Mouse (Mus musculus): ENCODE data around the gene Bend3. TPM values are rescaled to one million over a fixed set of nuclear protein-coding genes. Genes with fewer than 3 reads are reported as not detected.

Bend3 gene
- 1.5 and 1.7 TPM in 2 replicates for polyA plus RNA-seq (2015; fragmentation: Nextera tagmentation; extraction: Ambion mirVana)

GRCm38 (mm10) chr10:43478751-43479435 is at the start of gene Bend3:
Gene Bend3 (plus strand): TSS chr10:43478831.

GRCm38 (mm10) chr10:43523931-43524330 is 45.3 kb downstream of the Bend3 start, which contains the start of gene Gm9803:
Gene Gm9803 (plus strand): TSS chr10:43524084.

GRCm38 (mm10) chr10:43540442-43541152 is 62.0 kb downstream of the Bend3 start, which contains the start of gene 1700021F05Rik:
Gene 1700021F05Rik (minus strand): TSS chr10:43540994.

Other genes with a start within 250 kb of the Bend3 start
- 36.7 and 43.2 TPM in 2 replicates for gene Gm9803, start 45.3 kb downstream of the Bend3 start, polyA plus RNA-seq (2015; fragmentation: Nextera tagmentation; extraction: Ambion mirVana)
- gene 1700021F05Rik, start 62.2 kb downstream of the Bend3 start, polyA plus RNA-seq (2015; fragmentation: Nextera tagmentation; extraction: Ambion mirVana), result 71.2 and 88.5 TPM in 2 replicates
- gene Cd24a, start 99.5 kb downstream of the Bend3 start, polyA plus RNA-seq (2015; fragmentation: Nextera tagmentation; extraction: Ambion mirVana), result 125 and 182 TPM in 2 replicates

All from adrenal gland, postnatal 0 days (tissue).